ENCODE assay signal across 13 mouse cellular contexts in genomic region chr11:16740691-16741611, GRCm38 (mm10). TPM values are rescaled to one million over a fixed set of nuclear protein-coding genes. Genes with fewer than 3 reads are reported as not detected.
"Had no signal": no experiment of that assay in that cellular context is flagged by ENCODE, and none has a peak within 500 bp of the region (broad histone marks: within the 10 kb centered on the region; RNA-seq: fewer than 3 reads in every experiment).

No protein-coding gene starts in this region.

- H3K9ac ChIP-seq: limb, embryonic 13.5 days; liver, embryonic 13.5 days; midbrain, embryonic 15.5 days had no signal

- H3K27ac ChIP-seq: kidney, postnatal 0 days; limb, embryonic 13.5 days; liver, embryonic 13.5 days; midbrain, embryonic 15.5 days had no signal

- H3K9me3 ChIP-seq: limb, embryonic 13.5 days; liver, embryonic 13.5 days; midbrain, embryonic 15.5 days had no signal

- H3K36me3 ChIP-seq: limb, embryonic 13.5 days; liver, embryonic 13.5 days; midbrain, embryonic 15.5 days had no signal

- DNase-seq: kidney, adult 9 months; kidney, postnatal 36 days; layer of hippocampus, adult 9-11 months; layer of hippocampus, postnatal 36 days; liver, embryonic 13.5 days; lung, adult 18-20 months; lung, postnatal 36 days; right cerebral cortex, postnatal 14 days had no signal

- H3K4me2 ChIP-seq: limb, embryonic 13.5 days; liver, embryonic 13.5 days; midbrain, embryonic 15.5 days had no signal

- H3K4me3 ChIP-seq: limb, embryonic 13.5 days; liver, embryonic 13.5 days; midbrain, embryonic 15.5 days had no signal

- ATAC-seq: lung, postnatal 0 days; midbrain, embryonic 15.5 days had no signal

- H3K4me1 ChIP-seq: liver, embryonic 13.5 days; midbrain, embryonic 15.5 days had no signal

- H3K27me3 ChIP-seq: limb, embryonic 13.5 days; liver, embryonic 13.5 days; midbrain, embryonic 15.5 days had no signal

RNA-seq across cellular contexts. Expression of gene Egfr, which starts 11.1 kb away (rescaled TPM):
- total RNA-seq: megakaryocyte progenitor cell, adult 5-6 weeks had no signal
